Mouse (Mus musculus): ENCODE results near the gene Foxi1. TPM values are rescaled to one million over a fixed set of nuclear protein-coding genes. Genes with fewer than 3 reads are reported as not detected.
"Not testable (repeated sequence)": the region's sequence is repeated elsewhere in the genome, so short reads cannot be mapped to it uniquely, and the experiment has no call there.

Foxi1 gene
- total RNA-seq (2015) = not detected in 2 replicates
- not detected in 2 replicates for total RNA-seq (2017)

- no peak for ATAC-seq (replicated peaks; ENCODE audit: poor library complexity)
Measured at GRCm38 (mm10) chr11:34207989-34208388, at the start of gene Foxi1. TSS of gene Foxi1 (minus strand) at chr11:34208089.

DNA sequence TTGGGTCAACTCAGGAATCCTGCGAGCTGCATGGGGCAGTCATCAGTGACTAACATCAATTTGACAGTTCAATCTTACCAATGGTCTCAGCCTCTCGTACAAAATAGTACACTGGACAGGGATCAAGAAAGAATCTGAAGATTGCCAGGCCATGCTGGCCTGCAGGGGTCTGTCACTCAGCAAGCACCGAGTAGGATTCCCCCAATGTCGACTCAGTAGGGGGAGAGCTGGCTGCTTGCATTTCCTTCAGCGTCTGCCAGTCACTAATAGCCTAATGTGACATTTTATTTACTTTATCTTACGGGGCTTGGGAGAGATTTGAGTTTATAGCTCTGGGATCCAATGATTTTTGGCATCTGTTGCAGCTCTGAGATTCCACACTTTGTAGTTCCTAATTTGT lies 35.1 kb upstream of the Foxi1 start:
- ATAC-seq (replicated peaks; ENCODE audit: poor library complexity) = no peak

DNA sequence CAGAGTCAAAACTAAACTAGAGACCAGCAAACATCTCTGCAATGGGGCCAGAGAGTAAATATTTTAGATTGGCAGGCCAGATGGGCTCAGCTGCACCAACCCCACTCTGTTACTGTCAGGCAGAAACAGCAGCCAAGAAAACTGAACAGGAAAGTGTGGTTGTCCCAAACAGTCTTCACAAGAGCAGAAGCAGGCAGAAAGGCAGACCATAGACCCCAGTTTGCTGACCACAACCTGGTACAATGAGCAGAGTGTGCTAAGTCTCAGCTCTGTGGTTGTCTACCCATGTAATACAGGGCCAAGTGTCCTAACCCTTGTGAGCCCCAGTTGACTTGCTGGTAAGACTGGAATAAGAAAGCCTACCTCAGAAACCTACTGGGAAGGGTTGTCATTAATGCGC lies 32.4 kb upstream of the Foxi1 start:
- ATAC-seq (replicated peaks; ENCODE audit: poor library complexity) = peak; percentile 23; the same call in 1 of the 2 replicates

GRCm38 (mm10) chr11:34239691-34240090 lies 31.8 kb upstream of the Foxi1 start:
- no peak for ATAC-seq (replicated peaks; ENCODE audit: poor library complexity)

DNA sequence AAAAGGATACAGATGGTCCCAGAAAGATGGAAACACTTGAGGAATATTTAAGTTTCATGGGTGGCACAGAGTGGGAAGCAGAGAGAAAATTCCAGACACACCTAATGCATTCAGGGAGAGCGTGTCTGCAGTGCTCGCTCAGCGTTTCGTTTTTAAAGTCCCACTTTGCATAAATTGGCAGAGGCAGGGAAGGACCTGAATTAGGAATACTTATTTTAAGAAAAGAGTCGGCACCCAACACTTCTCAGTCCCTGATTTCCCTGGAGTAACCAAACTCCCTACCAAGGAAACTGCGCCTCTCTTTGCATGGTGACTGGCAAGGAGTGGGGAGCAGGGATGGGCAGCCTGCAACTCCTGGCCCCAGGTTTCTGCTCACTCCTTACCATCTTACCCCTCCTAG lies 29.0 kb upstream of the Foxi1 start:
- no peak for ATAC-seq (replicated peaks; ENCODE audit: poor library complexity)

- ATAC-seq (replicated peaks; ENCODE audit: poor library complexity) = peak; percentile 77
Measured at GRCm38 (mm10) chr11:34236091-34236759, 28.3 kb upstream of the Foxi1 start.

GRCm38 (mm10) chr11:34228758-34229364 lies 21.0 kb upstream of the Foxi1 start:
- ATAC-seq (replicated peaks; ENCODE audit: poor library complexity) = peak; percentile 82

DNA sequence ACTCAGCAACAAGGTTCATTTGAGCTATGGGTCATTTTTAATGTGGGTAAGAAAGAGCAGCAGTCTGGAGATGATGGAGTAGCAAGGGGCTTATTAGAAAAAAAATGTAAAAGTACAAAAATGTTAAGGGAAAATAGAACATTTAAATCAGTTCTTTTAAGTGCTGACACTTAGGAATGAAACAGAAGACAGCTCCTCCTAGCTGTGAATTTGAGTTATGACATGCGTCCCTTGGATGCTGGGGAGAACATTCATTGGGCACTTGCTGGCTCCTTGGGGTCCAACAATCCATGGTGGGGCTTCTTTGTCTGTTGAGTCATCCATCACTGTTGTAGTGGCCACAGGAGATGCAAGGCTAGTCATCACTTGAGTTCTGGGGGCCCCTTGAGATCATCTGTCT lies 19.3 kb upstream of the Foxi1 start:
- 0 out of 2 replicates have a peak, but pooled peaks have one; percentile 42 for ATAC-seq (replicated peaks; ENCODE audit: poor library complexity)

GRCm38 (mm10) chr11:34220596-34220995 lies 12.7 kb upstream of the Foxi1 start:
- ATAC-seq (replicated peaks; ENCODE audit: poor library complexity) = not testable (repeated sequence)

GRCm38 (mm10) chr11:34212853-34213252 lies 5.0 kb upstream of the Foxi1 start:
- ATAC-seq (replicated peaks; ENCODE audit: poor library complexity) = peak; percentile 71

GRCm38 (mm10) chr11:34202769-34203168 lies 5.1 kb downstream of the Foxi1 start:
- ATAC-seq (replicated peaks; ENCODE audit: poor library complexity) = no peak

DNA sequence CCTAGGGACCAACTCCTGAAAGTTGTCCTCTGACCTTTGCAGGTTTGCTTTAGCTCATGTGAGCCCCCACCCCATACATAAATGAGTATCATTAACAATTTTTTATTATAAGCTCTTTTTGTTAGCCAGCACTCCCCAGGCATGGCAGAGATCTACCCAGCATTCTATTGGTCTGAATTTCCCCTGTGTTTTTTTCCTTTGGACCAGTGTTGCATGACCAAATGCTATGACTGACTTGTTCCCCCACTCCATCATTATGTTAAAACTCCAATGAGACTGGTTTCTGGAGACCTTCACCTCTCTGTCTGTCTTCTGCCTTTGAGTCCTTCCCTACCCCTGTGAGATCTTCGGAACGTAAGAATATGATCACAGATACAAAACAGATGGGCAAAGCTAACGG lies 12.7 kb downstream of the Foxi1 start:
- no peak for ATAC-seq (replicated peaks; ENCODE audit: poor library complexity)

- no peak for ATAC-seq (replicated peaks; ENCODE audit: poor library complexity)
Measured at GRCm38 (mm10) chr11:34194158-34194941, 13.5 kb downstream of the Foxi1 start.

DNA sequence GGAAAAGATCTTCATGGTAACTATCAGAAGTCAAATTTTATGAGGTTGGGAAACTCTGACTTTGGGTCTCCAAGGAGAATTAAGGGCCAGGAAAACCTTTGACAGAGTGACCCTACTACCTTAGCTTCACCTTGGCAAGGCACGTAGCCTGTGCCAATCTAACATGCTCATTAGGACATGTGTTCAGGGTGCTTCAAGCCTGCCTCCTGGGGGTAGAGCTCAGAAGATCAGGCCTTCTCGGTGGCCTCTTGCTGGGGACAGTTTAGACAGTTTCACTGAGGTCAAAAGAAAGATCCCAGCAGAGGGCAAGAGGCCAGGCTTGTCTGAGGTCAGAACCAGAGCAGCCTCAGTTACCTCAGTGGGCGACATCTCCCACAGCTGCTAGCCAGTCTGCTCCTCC lies 14.2 kb downstream of the Foxi1 start:
- ATAC-seq (replicated peaks; ENCODE audit: poor library complexity) = no peak

GRCm38 (mm10) chr11:34184266-34184665 lies 23.6 kb downstream of the Foxi1 start:
- no peak for ATAC-seq (replicated peaks; ENCODE audit: poor library complexity)

DNA sequence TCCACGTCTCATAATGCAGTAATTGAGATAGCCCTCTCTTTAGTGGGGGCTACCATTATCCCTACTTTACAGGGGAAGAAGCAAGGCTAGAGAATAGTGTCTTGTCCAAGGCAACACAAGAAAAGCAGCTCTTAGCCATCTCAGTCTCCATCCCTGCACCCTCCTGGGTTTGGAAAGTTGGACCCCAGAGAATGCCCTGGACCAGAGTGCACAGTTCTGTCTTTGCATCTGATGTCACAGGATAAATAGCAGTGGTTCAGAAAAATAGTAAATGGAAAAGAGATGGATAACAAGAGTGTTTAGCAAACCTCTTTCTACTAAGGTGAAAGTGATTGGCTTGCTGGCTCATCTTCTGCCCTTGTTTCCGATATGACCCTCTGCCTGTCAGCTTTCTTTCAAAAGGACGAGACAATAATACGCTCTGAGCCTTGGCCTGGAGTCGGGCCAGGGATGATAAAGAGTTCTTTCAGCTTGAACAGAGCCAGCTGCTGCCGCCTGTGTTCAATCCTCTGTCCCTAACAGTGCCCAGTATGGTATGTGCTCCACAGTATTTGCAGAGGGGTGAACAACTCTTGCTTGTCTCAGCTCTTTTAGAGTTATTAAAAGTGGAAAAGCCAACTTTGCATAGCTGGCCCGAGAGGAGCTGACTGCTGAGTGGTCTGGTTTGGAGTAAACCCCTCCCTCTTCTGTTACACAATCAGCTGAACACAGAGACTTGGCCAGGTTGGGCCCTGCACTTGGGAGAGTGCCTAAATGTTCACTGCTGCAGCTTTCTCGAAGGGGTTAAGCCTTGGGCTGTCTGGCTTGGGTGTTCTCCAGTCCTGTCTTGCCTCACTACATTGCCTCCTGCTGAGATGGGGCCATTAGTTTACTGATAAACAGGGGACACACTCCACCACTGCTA lies 26.4 kb downstream of the Foxi1 start:
- ATAC-seq (replicated peaks; ENCODE audit: poor library complexity) = no peak

DNA sequence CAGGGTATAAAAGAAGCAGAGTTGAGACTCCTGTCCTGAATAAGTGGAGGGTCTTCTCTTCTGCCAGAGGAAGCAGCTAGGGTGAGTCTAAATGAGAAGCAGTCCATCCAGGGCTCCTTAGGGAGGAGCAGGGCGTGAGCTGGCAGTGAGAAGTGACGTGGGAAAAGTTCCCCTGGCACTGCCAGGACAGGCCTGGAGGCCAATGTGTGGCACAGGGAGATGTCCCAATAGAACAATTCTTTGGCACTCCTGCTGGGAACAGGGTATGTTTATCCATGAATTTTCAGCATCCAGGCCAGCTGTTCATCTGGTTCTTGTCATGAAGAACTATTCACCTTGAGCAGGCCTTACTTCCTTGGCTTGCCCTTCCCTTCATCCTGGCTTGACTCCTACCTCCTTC lies 29.1 kb downstream of the Foxi1 start:
- no peak for ATAC-seq (replicated peaks; ENCODE audit: poor library complexity)

GRCm38 (mm10) chr11:34176371-34176770 lies 31.5 kb downstream of the Foxi1 start:
- no peak for ATAC-seq (replicated peaks; ENCODE audit: poor library complexity)

DNA sequence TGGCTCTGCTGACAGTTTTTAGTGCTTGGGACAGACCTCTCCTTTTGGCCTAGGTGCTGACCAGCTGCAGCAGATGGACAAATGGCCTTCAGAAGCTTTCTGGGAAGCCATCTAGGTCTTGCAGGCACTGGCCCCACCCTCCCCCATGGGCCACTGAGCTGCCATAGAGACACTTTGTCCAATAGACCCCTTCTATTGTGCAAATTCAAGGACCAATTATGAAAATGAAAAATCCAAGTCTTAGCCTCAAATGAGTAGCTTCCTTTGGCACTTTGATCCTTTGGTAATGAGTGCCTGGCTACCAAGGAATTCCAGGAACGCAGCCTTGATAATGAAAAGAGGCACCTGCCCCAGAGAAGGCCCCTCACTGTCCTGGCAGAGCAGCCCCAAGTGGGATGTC lies 36.7 kb downstream of the Foxi1 start:
- ATAC-seq (replicated peaks; ENCODE audit: poor library complexity) = no peak

GRCm38 (mm10) chr11:34169464-34169894 lies 38.4 kb downstream of the Foxi1 start:
- ATAC-seq (replicated peaks; ENCODE audit: poor library complexity) = no peak

- no peak for ATAC-seq (replicated peaks; ENCODE audit: poor library complexity)
Measured at GRCm38 (mm10) chr11:34166392-34166791, 41.5 kb downstream of the Foxi1 start.

All from megakaryocyte progenitor cell, adult 5-6 weeks (primary cell).